Mouse (Mus musculus) liver, embryonic 14.5 days (tissue): ENCODE measurements at regions not wholly inside any gene's neighbourhood (a gene's known extent, or its start where the extent isn't known, plus 50 kb on each side); places are given as distances from the start of the nearest gene placed in this dataset.

ENCODE experiments used
- CTCF ChIP-seq: IDR thresholded peaks from 2 replicates; pipeline ENCODE4 v1.5.1; 2016; ENCODE audit warnings: antibody characterized with exemption, low read depth, control low read depth
- EP300 ChIP-seq: IDR thresholded peaks from 2 replicates; pipeline ENCODE4 v1.6.1; 2016; ENCODE audit warnings: antibody characterized with exemption, low read depth

GRCm38 (mm10) chr2:178643053-178643402 lies 212.7 kb downstream of the Cdh26 start:
- no peak for TF ChIP-seq CTCF
- TF ChIP-seq EP300: no peak
